Mouse (Mus musculus): ENCODE measurements around the gene Olfr701.

- TF ChIP-seq EP300 (IDR thresholded peaks at IDR 0.05; ENCODE audit: insufficient read depth, low read depth, low read length) = no peak
- TF ChIP-seq CTCF (IDR thresholded peaks at IDR 0.05; ENCODE audit: low read depth, low read length) = no peak
Observed at GRCm38 (mm10) chr7:106813829-106814228, at the start of gene Olfr701.

Data from ES-Bruce4 (cell line).